Mouse (Mus musculus) urinary bladder, postnatal 4 days (tissue): ENCODE results near the gene Arid1b.

Experiments used
- DNase-seq, 2 experiments: peaks; one replicate each; pipeline ENCODE4 v3.0.0; 2021 to 2022; ENCODE audit warnings: low spot score in 2 of 2

Gene Arid1b

GRCm38 (mm10) chr17:5238387-5239245 lies 244.5 kb downstream of the Arid1b start:
- no peak for DNase-seq

- DNase-seq = no peak
These were observed 250.4 kb downstream of the Arid1b start for GRCm38 (mm10) chr17:5244526-5244925.

- DNase-seq = peak in 1 of 2 experiments; percentile 24
These were observed 252.6 kb downstream of the Arid1b start for GRCm38 (mm10) chr17:5246688-5247087.

- no peak for DNase-seq
These were observed 253.1 kb downstream of the Arid1b start for GRCm38 (mm10) chr17:5247247-5247646.

GRCm38 (mm10) chr17:5247737-5248136 lies 253.6 kb downstream of the Arid1b start:
- DNase-seq = no peak

- no peak for DNase-seq
These were observed 255.0 kb downstream of the Arid1b start for GRCm38 (mm10) chr17:5248957-5249656.

- no peak for DNase-seq
These were observed 255.6 kb downstream of the Arid1b start for GRCm38 (mm10) chr17:5249681-5250180.

- peak; percentile 36 to 74 for DNase-seq
These were observed 258.3 kb downstream of the Arid1b start for GRCm38 (mm10) chr17:5252436-5252835.

GRCm38 (mm10) chr17:5254717-5255617 lies 260.8 kb downstream of the Arid1b start:
- DNase-seq = no peak

GRCm38 (mm10) chr17:5255618-5255933 lies 261.4 kb downstream of the Arid1b start:
- DNase-seq = no peak

GRCm38 (mm10) chr17:5258978-5259377 lies 264.8 kb downstream of the Arid1b start:
- no peak for DNase-seq

GRCm38 (mm10) chr17:5261131-5261651 lies 267.1 kb downstream of the Arid1b start:
- no peak for DNase-seq

- no peak for DNase-seq
These were observed 267.9 kb downstream of the Arid1b start for GRCm38 (mm10) chr17:5261874-5262605.

- no peak for DNase-seq
These were observed 268.7 kb downstream of the Arid1b start for GRCm38 (mm10) chr17:5262788-5263187.

GRCm38 (mm10) chr17:5264783-5265182 lies 270.7 kb downstream of the Arid1b start:
- DNase-seq = no peak

GRCm38 (mm10) chr17:5265615-5266014 lies 271.5 kb downstream of the Arid1b start:
- DNase-seq = no peak

- DNase-seq = no peak
These were observed 273.6 kb downstream of the Arid1b start for GRCm38 (mm10) chr17:5267747-5268146.

GRCm38 (mm10) chr17:5269302-5269701 lies 275.2 kb downstream of the Arid1b start:
- no peak for DNase-seq

- DNase-seq = no peak
These were observed 275.6 kb downstream of the Arid1b start for GRCm38 (mm10) chr17:5269774-5270173.

GRCm38 (mm10) chr17:5270823-5271222 lies 276.7 kb downstream of the Arid1b start:
- no peak for DNase-seq

- DNase-seq = no peak
These were observed 279.0 kb downstream of the Arid1b start for GRCm38 (mm10) chr17:5273118-5273517.
